Mouse (Mus musculus) forebrain, embryonic 12.5 days (tissue): ENCODE results near the gene Gm21992. TPM values are rescaled to one million over a fixed set of nuclear protein-coding genes. Genes with fewer than 3 reads are reported as not detected.

Source experiments
- ATAC-seq: fragments of 200-750 bp; cut with Nextera tagmentation; 2 replicates; pipeline ENCODE4 v1.8.0; 2017; ENCODE audit warnings: moderate TSS enrichment; ENCODE audit not compliant: low FRiP score
- H3K27ac ChIP-seq: fragments of 300-500 bp; sonication (generic); 2 replicates; pipeline ENCODE4 v1.5.1; 2016; ENCODE audit warnings: mild to moderate bottlenecking
- H3K27me3 ChIP-seq: fragments of 300-500 bp; sonication (generic); 2 replicates; pipeline ENCODE4 v1.6.1; 2016; ENCODE audit warnings: mild to moderate bottlenecking
- H3K36me3 ChIP-seq: fragments of 300-500 bp; sonication (generic); replicated peaks from 2 replicates; pipeline ENCODE4 v1.6.1; 2016; ENCODE audit warnings: mild to moderate bottlenecking
- H3K4me1 ChIP-seq: fragments of 300-500 bp; sonication (generic); 2 replicates; pipeline ENCODE4 v1.6.1; 2016
- H3K4me2 ChIP-seq: fragments of 300-500 bp; sonication (generic); 2 replicates; pipeline ENCODE4 v1.6.1; 2016; ENCODE audit warnings: mild to moderate bottlenecking, moderate library complexity
- H3K4me3 ChIP-seq: fragments of 300-500 bp; sonication (generic); replicated peaks from 2 replicates; pipeline ENCODE4 v1.5.1; 2016; ENCODE audit warnings: mild to moderate bottlenecking
- H3K9ac ChIP-seq: fragments of 300-500 bp; sonication (generic); 2 replicates; pipeline ENCODE4 v1.6.1; 2016; ENCODE audit warnings: mild to moderate bottlenecking
- H3K9me3 ChIP-seq: fragments of 300-500 bp; sonication (generic); 2 replicates; pipeline ENCODE4 v1.6.1; 2016
- WGBS: fragments of 180-500 bp; shearing (Covaris S2); methylation state at CpG from one replicate; pipeline ENCODE4 v1.1.7; 2016; 5-methylcytosine and 5-hydroxymethylcytosine counted together
- polyA plus RNA-seq: library from polyadenylated mRNA; unstranded; fragments of >200 nt; fragmentation: Nextera tagmentation; extraction: Ambion mirVana; gene quantifications from 2 replicates; pipeline ENCODE4 v1.2.1, GENCODE M21; 2016

The Gm21992 gene
- polyA plus RNA-seq, 1 experiment from 2014 or later: 42.9 TPM

GRCm38 (mm10) chr19:4698205-4698677 is 113.2 kb downstream of the Gm21992 start, which contains the start of gene Gm960:
Gene Gm960 (minus strand): TSS chr19:4698668.
- Histone ChIP-seq H3K27me3 (peaks cover 39% of the 10 kb centered on the region), H3K4me2 (peak within 1 kb of the TSS; percentile 69), H3K4me3 (peak within 1 kb of the TSS; percentile 53), H3K9ac (peak within 1 kb of the TSS; percentile 57), H3K27ac (peak within 1 kb of the TSS; percentile 63), H3K9me3 (no peaks in the 10 kb centered on the region), H3K4me1 (peaks cover 12% of the 10 kb centered on the region; the same call in 1 of the 2 replicates), H3K36me3 (no peaks in the 10 kb centered on the region)
- peak; percentile 88 for ATAC-seq
- under 1% methylated on average over 40 of the region's 40 CpGs for WGBS

- peaks cover 12% of the 10 kb centered on the region; the same call in 1 of the 2 replicates for H3K4me1 ChIP-seq
- H3K9me3 ChIP-seq: no peaks in the 10 kb centered on the region
- WGBS: 81% methylated on average over 9 of the region's 9 CpGs
- peak overlapping the region; percentile 57 for H3K9ac ChIP-seq
- peak; percentile 30 for ATAC-seq
- H3K4me3 ChIP-seq: peak overlapping the region; percentile 53
- peak overlapping the region; percentile 69 for H3K4me2 ChIP-seq
- peaks cover 41% of the 10 kb centered on the region for H3K27me3 ChIP-seq
- peak overlapping the region; percentile 63; the same call in 1 of the 2 replicates for H3K27ac ChIP-seq
- H3K36me3 ChIP-seq: no peaks in the 10 kb centered on the region
These were observed 113.7 kb downstream of the Gm21992 start for GRCm38 (mm10) chr19:4697721-4698120.

DNA sequence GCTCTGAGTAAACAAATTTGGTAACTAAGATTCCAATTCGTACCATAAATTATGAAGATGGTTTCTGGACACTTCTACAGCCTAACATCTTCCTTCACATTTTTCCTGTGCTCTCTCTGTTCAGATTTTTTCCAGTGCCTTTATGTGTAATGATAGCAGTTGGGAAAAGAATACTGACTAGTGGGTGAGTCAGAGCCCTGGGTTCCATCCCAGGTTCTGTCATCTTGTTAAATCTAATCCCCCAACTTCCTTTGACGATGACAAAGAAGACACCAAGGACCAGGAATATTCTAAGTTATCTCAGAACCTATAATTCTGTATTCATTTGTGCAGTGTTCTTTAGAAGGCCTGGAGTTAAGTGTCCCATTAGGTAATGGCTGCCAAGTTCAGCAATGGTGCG is 114.3 kb downstream of the Gm21992 start:
- Histone ChIP-seq H3K9me3 (no peaks in the 10 kb centered on the region), H3K36me3 (no peaks in the 10 kb centered on the region), H3K9ac (no peak overlapping the region), H3K4me2 (no peak overlapping the region), H3K27me3 (peaks cover 41% of the 10 kb centered on the region), H3K4me1 (peaks cover 8% of the 10 kb centered on the region; the same call in 1 of the 2 replicates), H3K4me3 (no peak overlapping the region), H3K27ac (no peak overlapping the region)
- no peak for ATAC-seq
- 93% methylated on average over 3 of the region's 3 CpGs for WGBS

DNA sequence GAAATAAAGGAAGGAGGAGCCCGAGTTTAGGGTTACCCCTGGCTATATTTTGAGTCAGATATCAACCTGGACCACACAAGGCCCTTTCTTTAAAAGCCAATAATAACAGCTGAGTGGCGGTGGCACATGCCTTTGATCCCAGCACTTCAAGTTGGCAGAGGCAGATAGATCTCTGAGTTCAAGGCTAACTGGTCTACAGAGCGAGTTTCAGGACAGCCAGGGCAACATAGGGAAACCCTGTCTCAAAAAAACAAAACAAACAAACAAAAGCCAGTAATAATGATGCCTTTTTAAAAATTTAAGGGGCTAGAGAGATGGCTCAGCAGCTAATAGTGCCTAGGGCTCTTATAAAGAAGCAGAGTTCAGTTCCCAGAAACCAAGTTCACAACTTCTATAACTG is 117.1 kb downstream of the Gm21992 start:
- no peak overlapping the region for H3K27ac ChIP-seq
- H3K4me3 ChIP-seq: no peak overlapping the region
- no peak overlapping the region for H3K9ac ChIP-seq
- no peaks in the 10 kb centered on the region for H3K9me3 ChIP-seq
- peaks cover 21% of the 10 kb centered on the region for H3K27me3 ChIP-seq
- H3K4me1 ChIP-seq: peaks cover 8% of the 10 kb centered on the region; the same call in 1 of the 2 replicates
- H3K4me2 ChIP-seq: no peak overlapping the region
- 68% methylated on average over 3 of the region's 3 CpGs for WGBS
- no peak for ATAC-seq
- no peaks in the 10 kb centered on the region for H3K36me3 ChIP-seq

Other genes starting within 250 kb of the Gm21992 start
- gene Lrfn4, start 195.9 kb downstream of the Gm21992 start, polyA plus RNA-seq: 11.4 and 13.3 TPM in 2 replicates
- gene Rce1, start 186.0 kb downstream of the Gm21992 start, polyA plus RNA-seq: 57.8 and 63.0 TPM in 2 replicates
- 4.5 and 5.4 TPM in 2 replicates for gene Gm960, start 112.9 kb downstream of the Gm21992 start, polyA plus RNA-seq
- gene Sptbn2, start 100.4 kb downstream of the Gm21992 start, polyA plus RNA-seq: 25.2 and 27.3 TPM in 2 replicates
- gene Rbm4b, start 55.1 kb downstream of the Gm21992 start, polyA plus RNA-seq: 151 and 159 TPM in 2 replicates
- 86.4 and 95.2 TPM in 2 replicates for gene Rbm4, start 17.7 kb downstream of the Gm21992 start, polyA plus RNA-seq
- gene Rbm14, start within 50 bp of the Gm21992 start, polyA plus RNA-seq: 120 and 133 TPM in 2 replicates
- 34.6 and 37.9 TPM in 2 replicates for gene Ccs, start 27.7 kb upstream of the Gm21992 start, polyA plus RNA-seq
- 0.19 TPM in 2 replicates for gene Ccdc87, start 27.8 kb upstream of the Gm21992 start, polyA plus RNA-seq
- gene Ctsf, start 43.5 kb upstream of the Gm21992 start, polyA plus RNA-seq: 30.0 and 30.9 TPM in 2 replicates
- 1.2 and 1.3 TPM in 2 replicates for gene Actn3, start 66.3 kb upstream of the Gm21992 start, polyA plus RNA-seq
- gene Zdhhc24, start 67.1 kb upstream of the Gm21992 start, polyA plus RNA-seq: 17.4 and 17.5 TPM in 2 replicates
- gene Bbs1, start 95.0 kb upstream of the Gm21992 start, polyA plus RNA-seq: 6.8 and 8.0 TPM in 2 replicates
- 159 and 170 TPM in 2 replicates for gene Dpp3, start 116.7 kb upstream of the Gm21992 start, polyA plus RNA-seq
- 4.3 and 5.2 TPM in 2 replicates for gene Peli3, start 131.5 kb upstream of the Gm21992 start, polyA plus RNA-seq
- 130 and 138 TPM in 2 replicates for gene Mrpl11, start 150.5 kb upstream of the Gm21992 start, polyA plus RNA-seq
- 0.09 and 0.14 TPM in 2 replicates for gene Npas4, start 178.7 kb upstream of the Gm21992 start, polyA plus RNA-seq
- gene Slc29a2, start 212.2 kb upstream of the Gm21992 start, polyA plus RNA-seq: 7.2 and 7.4 TPM in 2 replicates
- 37.6 and 37.9 TPM in 2 replicates for gene B4gat1, start 227.2 kb upstream of the Gm21992 start, polyA plus RNA-seq
- 2.5 and 3.4 TPM in 2 replicates for gene AC124502.3, start 227.3 kb upstream of the Gm21992 start, polyA plus RNA-seq
- gene Brms1, start 229.7 kb upstream of the Gm21992 start, polyA plus RNA-seq: 57.5 and 60.3 TPM in 2 replicates
- 0.87 and 1.6 TPM in 2 replicates for gene Rin1, start 238.9 kb upstream of the Gm21992 start, polyA plus RNA-seq